Mouse (Mus musculus): ENCODE results near the gene Elane. TPM values are rescaled to one million over a fixed set of nuclear protein-coding genes. Genes with fewer than 3 reads are reported as not detected.

The Elane gene
- polyA plus RNA-seq, 1 experiment = not detected

DNA sequence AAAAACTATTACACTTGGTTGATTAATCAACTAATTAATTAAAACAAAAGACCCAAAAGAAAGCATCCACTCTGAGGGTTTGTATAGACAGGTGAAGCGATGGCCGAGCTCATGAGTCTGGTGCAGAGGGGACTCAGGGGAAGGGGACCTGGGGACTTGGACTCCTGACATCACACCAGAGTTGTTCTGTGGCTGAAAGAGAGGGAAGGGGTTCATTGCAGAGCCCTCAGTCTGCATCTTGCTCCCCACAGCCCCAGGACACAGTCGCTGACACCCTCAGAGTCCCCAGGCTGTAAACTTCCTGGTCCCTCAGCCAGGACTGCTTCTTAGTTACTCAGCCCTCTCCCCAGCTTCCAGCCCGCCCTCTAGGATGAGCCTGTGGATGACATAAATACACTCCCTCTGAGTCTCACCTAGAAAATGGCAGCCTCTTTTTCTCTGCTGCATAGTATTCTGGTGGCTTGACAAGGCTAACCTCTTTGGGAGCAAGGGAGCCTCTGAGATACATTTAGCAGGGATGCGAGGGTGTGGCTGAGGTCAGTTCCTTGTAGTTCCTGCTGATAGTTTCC, 31.6 kb downstream of the Elane start:
- TF ChIP-seq CTCF (IDR thresholded peaks at IDR 0.05; ENCODE audit: extremely low read depth, insufficient read depth, low read length) (no peak), POLR2A (IDR thresholded peaks at IDR 0.05; ENCODE audit: extremely low read depth, insufficient read depth, low read length) (no peak)
- Histone ChIP-seq H3K27ac (ENCODE audit: insufficient read depth, low read length) (no peak overlapping the region), H3K4me3 (ENCODE audit: insufficient read depth, low read length) (peak overlapping the region; percentile 95), H3K4me1 (ENCODE audit: control insufficient read depth, insufficient read depth, low read length) (peaks cover 5% of the 10 kb centered on the region)

DNA sequence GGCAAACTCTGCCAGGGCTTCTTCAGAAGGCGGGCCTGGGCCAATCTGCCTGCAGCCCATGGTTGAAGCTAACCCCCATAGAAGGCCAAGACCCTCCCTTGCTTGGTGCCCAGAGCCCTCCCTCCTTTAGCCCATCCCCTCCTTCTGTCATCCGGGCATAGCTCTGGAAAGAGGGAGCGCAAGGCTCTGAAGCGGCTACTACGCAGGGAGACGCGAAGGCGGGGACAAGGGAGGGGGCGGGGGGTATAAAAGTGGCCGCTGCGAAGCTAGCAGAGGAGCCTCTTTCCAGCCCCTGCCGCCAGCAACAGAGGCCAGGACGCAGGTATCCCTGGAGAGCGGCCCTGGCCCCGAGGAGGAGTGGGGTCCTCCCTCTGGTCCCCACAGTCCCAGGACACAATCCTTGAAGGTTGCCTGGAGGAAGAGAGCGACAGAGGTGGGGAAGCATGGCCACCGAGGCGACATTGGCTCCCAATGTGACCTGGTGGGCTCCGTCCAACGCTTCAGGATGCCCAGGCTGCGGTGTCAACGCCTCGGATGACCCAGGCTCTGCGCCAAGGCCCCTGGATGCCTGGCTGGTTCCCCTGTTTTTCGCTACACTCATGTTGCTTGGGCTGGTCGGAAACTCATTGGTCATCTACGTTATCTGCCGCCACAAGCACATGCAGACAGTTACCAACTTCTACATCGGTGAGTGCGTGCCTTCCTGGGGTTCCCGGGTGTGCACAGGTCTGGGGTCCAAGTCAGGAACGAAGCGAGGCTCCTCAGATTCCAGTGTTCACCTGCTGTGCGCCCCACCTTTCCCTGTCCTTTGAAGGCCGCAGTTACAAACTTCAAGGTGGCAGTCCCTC, 32.4 kb downstream of the Elane start:
- Histone ChIP-seq H3K27ac (ENCODE audit: insufficient read depth, low read length) (no peak overlapping the region), H3K4me1 (ENCODE audit: control insufficient read depth, insufficient read depth, low read length) (peaks cover 5% of the 10 kb centered on the region), H3K4me3 (ENCODE audit: insufficient read depth, low read length) (peak overlapping the region; percentile 29)
- TF ChIP-seq CTCF (IDR thresholded peaks at IDR 0.05; ENCODE audit: extremely low read depth, insufficient read depth, low read length) = no peak
- TF ChIP-seq POLR2A (IDR thresholded peaks at IDR 0.05; ENCODE audit: extremely low read depth, insufficient read depth, low read length) = no peak

DNA sequence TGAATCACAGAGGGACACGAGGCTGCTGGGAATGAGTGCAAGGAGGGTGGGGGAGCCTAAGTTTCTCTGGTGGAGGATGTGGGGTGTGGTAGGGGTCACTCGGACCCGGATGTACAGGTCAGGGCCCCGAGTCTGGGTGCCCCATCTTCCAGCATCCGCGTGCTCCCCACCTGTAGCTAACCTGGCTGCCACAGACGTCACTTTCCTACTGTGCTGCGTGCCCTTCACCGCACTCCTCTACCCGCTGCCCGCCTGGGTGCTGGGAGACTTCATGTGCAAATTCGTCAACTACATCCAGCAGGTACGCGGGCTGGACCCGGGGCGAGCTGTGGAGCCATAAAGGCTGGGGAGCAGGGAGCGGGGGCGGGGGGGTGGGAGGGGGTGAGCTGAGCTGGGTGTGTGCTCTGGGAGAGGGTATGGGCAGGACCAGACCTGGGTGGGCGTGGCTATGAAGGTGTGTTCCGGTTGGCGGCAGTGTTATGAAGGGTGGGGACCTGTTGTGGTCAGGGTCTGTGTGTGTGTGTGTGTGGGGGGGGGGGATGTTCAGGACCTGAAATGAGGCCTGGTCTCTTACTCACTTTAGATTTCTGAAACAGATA, 33.3 kb downstream of the Elane start:
- TF ChIP-seq CTCF (IDR thresholded peaks at IDR 0.05; ENCODE audit: extremely low read depth, insufficient read depth, low read length) (no peak), POLR2A (IDR thresholded peaks at IDR 0.05; ENCODE audit: extremely low read depth, insufficient read depth, low read length) (no peak)
- Histone ChIP-seq H3K4me3 (ENCODE audit: insufficient read depth, low read length) (peak overlapping the region; percentile 29; the same call in 1 of the 2 replicates), H3K4me1 (ENCODE audit: control insufficient read depth, insufficient read depth, low read length) (peaks cover 5% of the 10 kb centered on the region), H3K27ac (ENCODE audit: insufficient read depth, low read length) (no peak overlapping the region)

DNA sequence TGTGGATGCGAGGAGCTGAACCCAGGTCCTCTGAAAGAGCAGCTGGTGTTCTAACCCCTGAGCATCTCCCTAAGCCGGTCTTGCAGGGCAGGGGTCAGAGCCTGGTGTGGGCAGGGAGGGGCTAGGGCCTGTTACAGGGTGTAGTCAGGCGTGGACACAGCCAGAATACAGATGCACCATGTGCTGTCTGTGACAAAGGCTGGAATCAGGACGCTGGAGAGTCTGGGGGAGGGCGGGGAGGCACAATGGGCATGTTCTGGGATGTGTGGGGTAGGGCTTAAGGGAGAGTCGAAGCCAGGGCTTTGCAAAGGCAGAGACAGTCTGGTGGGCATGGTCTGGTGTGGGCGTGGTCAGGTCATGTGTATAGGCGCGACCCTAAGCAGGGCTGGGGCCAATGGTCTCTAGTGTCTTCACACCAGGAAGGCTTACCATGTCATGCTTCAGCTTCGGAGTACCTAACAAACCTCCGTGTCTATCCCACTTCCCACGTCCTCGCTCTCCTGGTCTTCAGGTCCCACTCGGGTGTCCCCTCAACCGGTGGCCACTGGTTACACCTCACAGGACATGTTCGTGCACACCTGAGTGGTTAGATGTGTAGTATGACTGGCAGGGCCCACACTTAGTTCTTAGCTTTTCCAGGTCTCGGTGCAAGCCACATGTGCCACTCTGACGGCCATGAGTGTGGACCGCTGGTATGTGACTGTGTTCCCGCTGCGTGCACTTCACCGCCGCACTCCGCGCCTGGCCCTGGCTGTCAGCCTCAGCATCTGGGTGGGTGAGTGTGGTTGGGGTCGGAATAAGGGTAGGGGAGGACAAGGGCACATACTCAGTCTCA, 34.2 kb downstream of the Elane start:
- no peak overlapping the region for H3K27ac ChIP-seq (ENCODE audit: insufficient read depth, low read length)
- no peak overlapping the region; the same call in 1 of the 2 replicates for H3K4me3 ChIP-seq (ENCODE audit: insufficient read depth, low read length)
- H3K4me1 ChIP-seq (ENCODE audit: control insufficient read depth, insufficient read depth, low read length) = peaks cover 4% of the 10 kb centered on the region
- TF ChIP-seq POLR2A (IDR thresholded peaks at IDR 0.05; ENCODE audit: extremely low read depth, insufficient read depth, low read length) (no peak), CTCF (IDR thresholded peaks at IDR 0.05; ENCODE audit: extremely low read depth, insufficient read depth, low read length) (no peak)

DNA sequence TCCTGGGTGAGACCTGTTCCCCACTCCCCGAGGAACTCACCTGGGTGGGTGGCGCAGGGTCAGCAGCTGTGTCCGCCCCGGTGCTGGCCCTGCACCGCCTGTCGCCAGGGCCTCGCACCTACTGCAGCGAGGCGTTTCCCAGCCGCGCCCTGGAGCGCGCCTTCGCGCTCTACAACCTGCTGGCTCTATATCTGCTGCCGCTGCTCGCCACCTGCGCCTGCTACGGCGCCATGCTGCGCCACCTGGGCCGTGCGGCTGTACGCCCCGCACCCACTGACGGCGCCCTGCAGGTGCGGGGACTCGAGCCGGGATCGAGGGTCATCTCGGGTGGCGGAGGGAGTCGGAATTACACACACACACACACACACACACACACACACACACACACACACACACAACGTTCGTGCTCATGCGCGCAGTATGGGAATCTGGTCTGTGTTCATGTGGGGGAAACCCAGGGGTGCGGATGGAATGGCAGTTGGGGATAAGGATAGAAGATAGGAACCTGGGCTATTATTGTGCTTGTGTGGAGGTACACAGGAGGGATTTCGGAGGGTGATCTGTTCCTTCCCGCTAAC, 35.0 kb downstream of the Elane start, which contains the start of gene R3hdm4:
Gene R3hdm4, minus strand, starts transcription at position 251 of the 578 bp plus-strand sequence.
- H3K4me3 ChIP-seq (ENCODE audit: insufficient read depth, low read length) = peak within 1 kb of the TSS; percentile 13
- no peak within 1 kb of the TSS for H3K27ac ChIP-seq (ENCODE audit: insufficient read depth, low read length)

DNA sequence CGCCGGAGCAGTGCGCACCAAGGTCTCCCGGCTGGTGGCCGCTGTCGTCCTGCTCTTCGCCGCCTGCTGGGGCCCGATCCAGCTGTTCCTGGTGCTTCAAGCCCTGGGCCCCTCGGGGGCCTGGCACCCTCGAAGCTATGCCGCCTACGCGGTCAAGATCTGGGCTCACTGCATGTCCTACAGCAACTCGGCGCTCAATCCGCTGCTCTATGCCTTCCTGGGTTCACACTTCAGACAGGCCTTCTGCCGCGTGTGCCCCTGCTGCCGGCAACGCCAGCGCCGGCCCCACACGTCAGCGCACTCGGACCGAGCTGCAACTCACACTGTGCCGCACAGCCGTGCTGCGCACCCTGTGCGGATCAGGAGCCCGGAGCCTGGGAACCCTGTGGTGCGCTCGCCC, 35.5 kb downstream of the Elane start:
- Histone ChIP-seq H3K27ac (ENCODE audit: insufficient read depth, low read length) (no peak overlapping the region), H3K4me1 (ENCODE audit: control insufficient read depth, insufficient read depth, low read length) (0 out of 2 replicates have a peak, but pooled peaks cover 1% of the 10 kb centered on the region), H3K4me3 (ENCODE audit: insufficient read depth, low read length) (peak overlapping the region; percentile 13; the same call in 1 of the 2 replicates)
- TF ChIP-seq CTCF (IDR thresholded peaks at IDR 0.05; ENCODE audit: extremely low read depth, insufficient read depth, low read length) (no peak), POLR2A (IDR thresholded peaks at IDR 0.05; ENCODE audit: extremely low read depth, insufficient read depth, low read length) (no peak)

More for the DNA sequence above, 35.0 kb downstream of the Elane start, which contains the start of gene R3hdm4:
- 0 out of 2 replicates have a peak, but pooled peaks cover 1% of the 10 kb centered on the region for H3K4me1 ChIP-seq (ENCODE audit: control insufficient read depth, insufficient read depth, low read length)
- TF ChIP-seq CTCF (IDR thresholded peaks at IDR 0.05; ENCODE audit: extremely low read depth, insufficient read depth, low read length) = no peak
- no peak for TF ChIP-seq POLR2A (IDR thresholded peaks at IDR 0.05; ENCODE audit: extremely low read depth, insufficient read depth, low read length)

DNA sequence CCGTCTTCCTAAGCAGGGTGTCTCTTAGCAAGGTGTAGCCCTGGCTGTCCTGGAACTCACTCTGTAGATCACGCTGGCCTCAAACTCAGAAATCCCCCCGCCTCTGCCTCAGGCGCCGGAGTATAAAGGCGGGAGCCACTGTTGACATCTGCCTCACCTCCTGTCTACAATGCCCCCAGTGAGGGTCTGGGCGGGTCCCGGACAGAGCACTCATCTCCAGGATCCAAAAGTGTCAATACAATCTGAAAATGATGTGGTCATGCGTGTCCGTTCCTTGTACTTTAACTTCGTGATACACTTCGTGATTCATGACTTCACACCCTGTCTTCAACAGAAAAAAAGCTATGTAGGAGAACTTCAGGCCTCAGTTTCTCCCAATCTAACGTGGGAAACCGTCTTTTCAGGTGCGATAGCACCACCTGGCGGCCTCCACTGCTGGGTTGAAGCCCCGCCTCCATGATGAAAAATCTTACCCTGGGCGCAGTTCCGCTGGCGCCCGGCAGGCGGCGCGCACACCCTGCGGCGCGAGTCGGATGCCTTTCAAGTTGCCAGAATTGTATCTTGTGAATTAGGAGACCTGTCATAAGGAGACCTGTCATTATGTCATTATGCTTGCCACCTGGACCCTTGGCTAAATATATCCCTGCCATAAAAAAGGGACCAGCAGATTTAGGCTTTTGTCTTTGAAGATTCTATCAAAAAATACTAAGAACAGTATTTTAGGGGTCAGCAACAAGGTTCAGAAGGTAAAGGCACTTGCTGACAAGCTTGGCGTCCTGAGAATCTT, 39.1 kb downstream of the Elane start:
- TF ChIP-seq POLR2A (IDR thresholded peaks at IDR 0.05; ENCODE audit: extremely low read depth, insufficient read depth, low read length) (no peak), CTCF (IDR thresholded peaks at IDR 0.05; ENCODE audit: extremely low read depth, insufficient read depth, low read length) (peak; percentile 93)
- Histone ChIP-seq H3K4me1 (ENCODE audit: control insufficient read depth, insufficient read depth, low read length) (0 out of 2 replicates have a peak, but pooled peaks cover 1% of the 10 kb centered on the region), H3K4me3 (ENCODE audit: insufficient read depth, low read length) (no peak overlapping the region), H3K27ac (ENCODE audit: insufficient read depth, low read length) (no peak overlapping the region)
